Mouse (Mus musculus): ENCODE data around the gene Srpk1. TPM values are rescaled to one million over a fixed set of nuclear protein-coding genes. Genes with fewer than 3 reads are reported as not detected.
A peak's percentile ranks its signal among the peaks of the same experiment; 100 is the strongest.

The Srpk1 gene
- polyA plus RNA-seq, 1 experiment from 2014 or later: 37.1 TPM

GRCm38 (mm10) chr17:28588591-28588990 is 33.9 kb downstream of the Srpk1 start:
- DNase-seq (ENCODE audit: low spot score) (no peak), ATAC-seq (no peak)
- 74% methylated on average over 2 of the region's 2 CpGs for WGBS
- H3K4me1 ChIP-seq (ENCODE audit: insufficient read depth, low read depth, low read length): no peaks in the 10 kb centered on the region
- H3K27me3 ChIP-seq (replicated peaks; ENCODE audit: insufficient read depth, low read length): no peaks in the 10 kb centered on the region
- H3K4me3 ChIP-seq (ENCODE audit: low read depth, low read length): no peak overlapping the region
- H3K9me3 ChIP-seq (ENCODE audit: low read length): no peaks in the 10 kb centered on the region
- H3K9ac ChIP-seq (replicated peaks; ENCODE audit: low read depth): no peak overlapping the region
- no peak for TF ChIP-seq EP300 (IDR thresholded peaks at IDR 0.05)
- no peak for TF ChIP-seq CTCF (IDR thresholded peaks at IDR 0.05)
- H3K27ac ChIP-seq (ENCODE audit: low read length): no peak overlapping the region
- H3K4me2 ChIP-seq (replicated peaks; ENCODE audit: low read depth, low read length): no peak overlapping the region
- H3K36me3 ChIP-seq (ENCODE audit: insufficient read depth, low read length): peaks cover 19% of the 10 kb centered on the region

GRCm38 (mm10) chr17:28586509-28586908 is 36.0 kb downstream of the Srpk1 start:
- DNase-seq (ENCODE audit: low spot score) (no peak), ATAC-seq (peak; percentile 40; the same call in 1 of the 2 replicates)
- Histone ChIP-seq H3K27ac (ENCODE audit: low read length) (no peak overlapping the region), H3K4me3 (ENCODE audit: low read depth, low read length) (no peak overlapping the region), H3K4me2 (replicated peaks; ENCODE audit: low read depth, low read length) (no peak overlapping the region), H3K9me3 (ENCODE audit: low read length) (no peaks in the 10 kb centered on the region), H3K27me3 (replicated peaks; ENCODE audit: insufficient read depth, low read length) (no peaks in the 10 kb centered on the region), H3K4me1 (ENCODE audit: insufficient read depth, low read depth, low read length) (no peaks in the 10 kb centered on the region), H3K36me3 (ENCODE audit: insufficient read depth, low read length) (peaks cover 11% of the 10 kb centered on the region), H3K9ac (replicated peaks; ENCODE audit: low read depth) (no peak overlapping the region)
- WGBS: 77% methylated on average over 3 of the region's 3 CpGs
- TF ChIP-seq CTCF (IDR thresholded peaks at IDR 0.05) (no peak), EP300 (IDR thresholded peaks at IDR 0.05) (no peak)

DNA sequence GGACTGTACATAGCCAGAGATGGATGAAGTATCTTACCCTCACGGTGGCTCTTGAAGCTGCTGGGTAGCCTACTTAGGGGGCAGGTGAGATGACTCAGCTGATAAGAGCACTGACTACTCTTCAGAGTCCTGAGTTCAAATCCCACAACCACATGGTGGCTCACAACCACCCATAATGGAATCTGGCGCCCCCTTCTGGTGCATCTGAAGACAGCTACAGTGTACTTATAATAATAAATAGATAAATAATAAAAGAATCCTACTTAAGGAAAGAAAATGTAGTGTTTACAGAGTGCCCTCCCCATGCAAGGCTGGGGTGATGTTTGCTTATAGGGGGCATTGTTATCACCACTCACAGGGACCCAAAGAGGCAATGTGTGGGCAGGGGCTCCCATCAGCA is 41.5 kb downstream of the Srpk1 start:
- no peak overlapping the region for H3K4me3 ChIP-seq (ENCODE audit: low read depth, low read length)
- H3K4me2 ChIP-seq (replicated peaks; ENCODE audit: low read depth, low read length): no peak overlapping the region
- no peaks in the 10 kb centered on the region for H3K4me1 ChIP-seq (ENCODE audit: insufficient read depth, low read depth, low read length)
- H3K9ac ChIP-seq (replicated peaks; ENCODE audit: low read depth): no peak overlapping the region
- no peak overlapping the region for H3K27ac ChIP-seq (ENCODE audit: low read length)
- H3K9me3 ChIP-seq (ENCODE audit: low read length): no peaks in the 10 kb centered on the region
- WGBS: 51% methylated on average over 2 of the region's 2 CpGs
- DNase-seq (ENCODE audit: low spot score): no peak
- TF ChIP-seq EP300 (IDR thresholded peaks at IDR 0.05): no peak
- no peak; the same call in 1 of the 2 replicates for TF ChIP-seq CTCF (IDR thresholded peaks at IDR 0.05)
- no peaks in the 10 kb centered on the region for H3K36me3 ChIP-seq (ENCODE audit: insufficient read depth, low read length)
- no peak for ATAC-seq
- H3K27me3 ChIP-seq (replicated peaks; ENCODE audit: insufficient read depth, low read length): no peaks in the 10 kb centered on the region

- H3K27ac ChIP-seq (ENCODE audit: low read length): no peak overlapping the region
- no peaks in the 10 kb centered on the region for H3K36me3 ChIP-seq (ENCODE audit: insufficient read depth, low read length)
- no peak overlapping the region for H3K9ac ChIP-seq (replicated peaks; ENCODE audit: low read depth)
- H3K9me3 ChIP-seq (ENCODE audit: low read length): no peaks in the 10 kb centered on the region
- H3K4me2 ChIP-seq (replicated peaks; ENCODE audit: low read depth, low read length): no peak overlapping the region
- TF ChIP-seq EP300 (IDR thresholded peaks at IDR 0.05) (no peak), CTCF (IDR thresholded peaks at IDR 0.05) (no peak)
- no peaks in the 10 kb centered on the region for H3K4me1 ChIP-seq (ENCODE audit: insufficient read depth, low read depth, low read length)
- ATAC-seq: peak; percentile 80
- WGBS: 4% methylated on average over 9 of the region's 9 CpGs
- H3K27me3 ChIP-seq (replicated peaks; ENCODE audit: insufficient read depth, low read length): no peaks in the 10 kb centered on the region
- no peak overlapping the region for H3K4me3 ChIP-seq (ENCODE audit: low read depth, low read length)
- DNase-seq (ENCODE audit: low spot score): peak; percentile 88
Observed at GRCm38 (mm10) chr17:28580396-28580795, 42.1 kb downstream of the Srpk1 start.

- Histone ChIP-seq H3K36me3 (ENCODE audit: insufficient read depth, low read length) (no peaks in the 10 kb centered on the region), H3K9me3 (ENCODE audit: low read length) (no peaks in the 10 kb centered on the region), H3K4me3 (ENCODE audit: low read depth, low read length) (no peak within 1 kb of the TSS), H3K27ac (ENCODE audit: low read length) (no peak within 1 kb of the TSS), H3K9ac (replicated peaks; ENCODE audit: low read depth) (no peak within 1 kb of the TSS), H3K27me3 (replicated peaks; ENCODE audit: insufficient read depth, low read length) (no peaks in the 10 kb centered on the region), H3K4me1 (ENCODE audit: insufficient read depth, low read depth, low read length) (no peaks in the 10 kb centered on the region), H3K4me2 (replicated peaks; ENCODE audit: low read depth, low read length) (peak within 1 kb of the TSS; percentile 11; the same call in 1 of the 2 replicates)
- ATAC-seq: peak; percentile 80
- peak; percentile 52 for DNase-seq (ENCODE audit: low spot score)
- TF ChIP-seq EP300 (IDR thresholded peaks at IDR 0.05): no peak
- no peak for TF ChIP-seq CTCF (IDR thresholded peaks at IDR 0.05)
- 21% methylated on average over 48 of the region's 50 CpGs for WGBS
Observed at GRCm38 (mm10) chr17:28575244-28576125, 47.0 kb downstream of the Srpk1 start, which contains the start of gene Lhfpl5. TSS of gene Lhfpl5 (plus strand) at chr17:28575641.

DNA sequence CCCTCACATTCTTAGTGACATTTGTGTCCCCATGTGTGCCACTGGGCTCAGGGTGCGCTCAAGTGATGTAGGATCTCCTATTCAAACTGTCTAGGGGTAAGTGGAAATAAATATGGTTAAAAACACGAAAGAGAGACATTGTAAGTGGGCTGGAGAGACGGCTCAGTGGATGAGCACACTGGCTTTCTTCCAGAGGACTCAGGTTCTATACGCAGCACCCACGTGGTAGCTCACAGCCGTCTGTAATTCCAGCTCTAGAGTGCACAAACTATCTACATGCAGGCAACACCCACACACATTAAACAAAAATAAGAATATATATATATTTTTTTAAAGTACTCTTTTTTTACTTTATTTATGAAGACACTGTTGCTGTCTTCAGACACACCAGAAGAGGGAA is 49.6 kb downstream of the Srpk1 start:
- H3K4me3 ChIP-seq (ENCODE audit: low read depth, low read length): no peak overlapping the region

More for the DNA sequence above, 49.6 kb downstream of the Srpk1 start:
- no peak overlapping the region for H3K4me2 ChIP-seq (replicated peaks; ENCODE audit: low read depth, low read length)
- DNase-seq (ENCODE audit: low spot score) (no peak), ATAC-seq (no peak)
- no peaks in the 10 kb centered on the region for H3K27me3 ChIP-seq (replicated peaks; ENCODE audit: insufficient read depth, low read length)
- H3K9me3 ChIP-seq (ENCODE audit: low read length): no peaks in the 10 kb centered on the region
- no peaks in the 10 kb centered on the region for H3K36me3 ChIP-seq (ENCODE audit: insufficient read depth, low read length)
- no peaks in the 10 kb centered on the region for H3K4me1 ChIP-seq (ENCODE audit: insufficient read depth, low read depth, low read length)
- H3K9ac ChIP-seq (replicated peaks; ENCODE audit: low read depth): no peak overlapping the region
- 73% methylated on average over 6 of the region's 6 CpGs for WGBS
- H3K27ac ChIP-seq (ENCODE audit: low read length): no peak overlapping the region
- no peak for TF ChIP-seq CTCF (IDR thresholded peaks at IDR 0.05)
- no peak for TF ChIP-seq EP300 (IDR thresholded peaks at IDR 0.05)
